Mouse (Mus musculus) stomach, embryonic 14.5 days (tissue): ENCODE results near the gene Pola1. TPM values are rescaled to one million over a fixed set of nuclear protein-coding genes. Genes with fewer than 3 reads are reported as not detected.
"Not testable (repeated sequence)": the region's sequence is repeated elsewhere in the genome, so short reads cannot be mapped to it uniquely, and the experiment has no call there.

Experiments
- ATAC-seq: fragments of 200-750 bp; cut with Nextera tagmentation; 2 replicates; pipeline ENCODE4 v1.8.0; 2017; ENCODE audit warnings: low read depth, moderate TSS enrichment; ENCODE audit not compliant: insufficient number of reproducible peaks, insufficient read depth, low FRiP score
- H3K27ac ChIP-seq: fragments of 300-500 bp; sonication (generic); 2 replicates; pipeline ENCODE4 v1.5.1; 2014; ENCODE audit warnings: mild to moderate bottlenecking, low read length, moderate library complexity, mixed read lengths
- H3K27me3 ChIP-seq: fragments of 300-500 bp; sonication (generic); 2 replicates; pipeline ENCODE4 v1.6.1; 2014; ENCODE audit warnings: low read length, control low read depth, mixed read lengths; ENCODE audit not compliant: control insufficient read depth, insufficient read depth
- H3K36me3 ChIP-seq: fragments of 300-500 bp; sonication (generic); 2 replicates; pipeline ENCODE4 v1.6.1; 2014; ENCODE audit warnings: mild to moderate bottlenecking, control low read depth, low read length, moderate library complexity, mixed read lengths; ENCODE audit not compliant: control insufficient read depth, insufficient read depth
- H3K4me1 ChIP-seq: fragments of 300-500 bp; sonication (generic); 2 replicates; pipeline ENCODE4 v1.6.1; 2014; ENCODE audit warnings: low read length, control low read depth, mixed read lengths; ENCODE audit not compliant: control insufficient read depth, insufficient read depth
- H3K4me2 ChIP-seq: fragments of 300-500 bp; sonication (generic); replicated peaks from 2 replicates; pipeline ENCODE4 v1.6.1; 2014; ENCODE audit warnings: low read depth, low read length, control low read depth
- H3K4me3 ChIP-seq: fragments of 300-500 bp; sonication (generic); 2 replicates; pipeline ENCODE4 v1.5.1; 2014; ENCODE audit warnings: low read depth, low read length, control low read depth
- H3K9ac ChIP-seq: fragments of 300-500 bp; sonication (generic); replicated peaks from 2 replicates; pipeline ENCODE4 v1.6.1; 2014; ENCODE audit warnings: low read depth, mild to moderate bottlenecking, control low read depth, low read length, moderate library complexity, mixed read lengths
- H3K9me3 ChIP-seq: fragments of 300-500 bp; sonication (generic); 2 replicates; pipeline ENCODE4 v1.6.1; 2016; ENCODE audit warnings: low read depth, low read length, control low read depth; ENCODE audit not compliant: control insufficient read depth
- WGBS: fragments of 180-500 bp; shearing (Covaris S2); extraction: QIAGEN DNeasy Blood & Tissue Kit; methylation state at CpG from one replicate; pipeline ENCODE4 v1.1.7; 2014; 5-methylcytosine and 5-hydroxymethylcytosine counted together
- polyA plus RNA-seq: library from polyadenylated mRNA; unstranded; fragments of >200 nt; fragmentation: Nextera tagmentation; extraction: Ambion mirVana; gene quantifications from 2 replicates; pipeline ENCODE4 v1.2.1, GENCODE M21; 2014

Gene Pola1
- polyA plus RNA-seq, 1 experiment from 2014 or later = 22.7 TPM

- not testable (repeated sequence) for H3K36me3 ChIP-seq, H3K9ac ChIP-seq
Measured at GRCm38 (mm10) chrX:93400871-93401270, 231.1 kb downstream of the Pola1 start.

DNA sequence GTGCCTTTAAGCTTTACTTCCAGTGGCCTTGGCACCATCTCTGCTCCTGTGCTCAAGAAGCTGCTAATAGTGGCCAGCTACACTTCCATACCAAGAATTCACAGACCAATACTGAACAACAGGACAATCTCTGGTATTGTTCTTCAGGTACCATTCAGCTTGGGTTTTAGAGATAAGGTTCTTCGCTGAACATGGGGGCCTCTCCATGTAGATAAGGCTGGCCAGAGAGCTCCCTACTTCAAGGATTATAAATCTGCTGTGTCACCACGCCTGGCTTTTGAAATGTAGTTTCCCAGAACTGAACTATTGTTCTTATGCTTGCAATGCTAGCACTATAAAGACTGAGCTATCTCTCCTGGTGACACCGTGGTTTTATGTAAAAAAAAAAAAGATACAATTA is 234.9 kb downstream of the Pola1 start:
- no peaks in the 10 kb centered on the region for H3K27me3 ChIP-seq
- ATAC-seq = no peak
- H3K9me3 ChIP-seq = no peaks in the 10 kb centered on the region
- H3K4me3 ChIP-seq = no peak overlapping the region
- H3K4me2 ChIP-seq = no peak overlapping the region
- 75% methylated on average over 3 of the region's 3 CpGs for WGBS
- no peak overlapping the region for H3K9ac ChIP-seq
- no peaks in the 10 kb centered on the region for H3K36me3 ChIP-seq
- H3K27ac ChIP-seq = no peak overlapping the region
- H3K4me1 ChIP-seq = no peaks in the 10 kb centered on the region

More at GRCm38 (mm10) chrX:93400871-93401270, 231.1 kb downstream of the Pola1 start:
- ATAC-seq, H3K9me3 ChIP-seq, H3K4me2 ChIP-seq, H3K27me3 ChIP-seq, H3K4me1 ChIP-seq, H3K4me3 ChIP-seq, H3K27ac ChIP-seq: not testable (repeated sequence)

- 82% methylated on average over 9 of the region's 9 CpGs for WGBS
- H3K36me3 ChIP-seq = no peaks in the 10 kb centered on the region
- no peak overlapping the region for H3K27ac ChIP-seq
- no peak overlapping the region for H3K4me3 ChIP-seq
- H3K4me2 ChIP-seq = no peak overlapping the region
- H3K9me3 ChIP-seq = no peaks in the 10 kb centered on the region
- H3K9ac ChIP-seq = no peak overlapping the region
- no peaks in the 10 kb centered on the region for H3K4me1 ChIP-seq
- H3K27me3 ChIP-seq = no peaks in the 10 kb centered on the region
- no peak for ATAC-seq
Measured at GRCm38 (mm10) chrX:93377285-93377972, 254.5 kb downstream of the Pola1 start.

DNA sequence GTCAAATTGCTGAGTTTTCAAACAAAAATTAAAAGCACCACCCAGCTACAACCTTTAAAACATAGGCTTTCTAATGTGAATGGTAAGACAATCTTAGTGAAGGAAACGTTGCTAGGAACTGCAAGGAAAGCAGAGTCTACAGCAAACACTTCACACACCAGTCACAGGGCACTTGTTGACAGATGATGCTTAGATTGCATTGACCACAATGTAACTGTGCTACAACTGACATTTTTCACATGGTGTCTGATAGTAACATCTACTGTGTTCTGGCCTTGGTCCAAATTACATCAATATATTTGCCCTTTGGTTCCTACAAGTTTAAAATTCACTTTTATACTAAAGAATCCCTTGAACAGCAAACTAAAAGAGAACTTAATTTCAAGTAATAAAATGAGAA is 258.5 kb downstream of the Pola1 start:
- WGBS = 42% methylated on average over 1 of the region's 1 CpGs

DNA sequence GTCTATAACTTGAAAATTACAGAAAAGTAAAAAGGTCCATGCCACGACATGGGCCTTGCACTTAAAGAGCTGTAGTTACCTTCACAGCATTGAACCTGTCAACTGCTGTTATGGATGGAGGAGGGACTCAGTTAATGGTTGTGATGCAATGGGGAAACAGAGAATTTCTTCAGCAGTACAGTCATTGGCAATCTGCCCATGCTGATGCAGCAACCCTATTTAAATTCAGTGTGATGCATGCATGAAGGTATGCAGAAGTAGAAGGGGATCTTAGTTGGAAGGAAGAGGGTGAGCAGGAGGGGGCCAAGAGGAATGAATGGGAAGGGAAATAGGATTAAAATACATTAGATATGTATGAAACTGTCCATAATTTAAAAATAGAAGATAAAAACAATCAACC is 262.2 kb downstream of the Pola1 start:
- ATAC-seq = no peak
- Histone ChIP-seq H3K27ac (no peak overlapping the region), H3K4me3 (no peak overlapping the region), H3K9me3 (no peaks in the 10 kb centered on the region), H3K36me3 (no peaks in the 10 kb centered on the region), H3K9ac (no peak overlapping the region), H3K27me3 (no peaks in the 10 kb centered on the region), H3K4me2 (no peak overlapping the region), H3K4me1 (no peaks in the 10 kb centered on the region)
- WGBS = 62% methylated on average over 1 of the region's 1 CpGs

More for the DNA sequence above, 258.5 kb downstream of the Pola1 start:
- H3K4me3 ChIP-seq = no peak overlapping the region
- no peak overlapping the region for H3K27ac ChIP-seq
- no peak overlapping the region for H3K4me2 ChIP-seq
- no peaks in the 10 kb centered on the region for H3K9me3 ChIP-seq
- no peak for ATAC-seq
- no peaks in the 10 kb centered on the region for H3K27me3 ChIP-seq
- H3K9ac ChIP-seq = no peak overlapping the region
- H3K36me3 ChIP-seq = no peaks in the 10 kb centered on the region
- no peaks in the 10 kb centered on the region for H3K4me1 ChIP-seq

GRCm38 (mm10) chrX:93368211-93368610 is 263.7 kb downstream of the Pola1 start:
- no peak overlapping the region for H3K4me2 ChIP-seq
- H3K27ac ChIP-seq = no peak overlapping the region
- WGBS = 84% methylated on average over 3 of the region's 3 CpGs
- H3K9me3 ChIP-seq = no peaks in the 10 kb centered on the region
- no peak overlapping the region for H3K4me3 ChIP-seq
- no peak for ATAC-seq
- no peak overlapping the region for H3K9ac ChIP-seq
- no peaks in the 10 kb centered on the region for H3K4me1 ChIP-seq
- H3K36me3 ChIP-seq = no peaks in the 10 kb centered on the region
- no peaks in the 10 kb centered on the region for H3K27me3 ChIP-seq

GRCm38 (mm10) chrX:93321336-93321735 is 310.6 kb downstream of the Pola1 start:
- Histone ChIP-seq H3K27ac (no peak overlapping the region), H3K36me3 (no peaks in the 10 kb centered on the region), H3K4me2 (no peak overlapping the region), H3K4me3 (no peak overlapping the region), H3K9ac (no peak overlapping the region), H3K27me3 (no peaks in the 10 kb centered on the region), H3K9me3 (no peaks in the 10 kb centered on the region), H3K4me1 (no peaks in the 10 kb centered on the region)
- WGBS = 80% methylated on average over 1 of the region's 1 CpGs
- ATAC-seq = no peak

- H3K9me3 ChIP-seq = no peaks in the 10 kb centered on the region
- H3K27ac ChIP-seq = no peak overlapping the region
- H3K4me3 ChIP-seq = no peak overlapping the region
- WGBS = 77% methylated on average over 2 of the region's 2 CpGs
- no peak overlapping the region for H3K4me2 ChIP-seq
- H3K4me1 ChIP-seq = no peaks in the 10 kb centered on the region
- H3K9ac ChIP-seq = no peak overlapping the region
- H3K27me3 ChIP-seq = no peaks in the 10 kb centered on the region
- H3K36me3 ChIP-seq = no peaks in the 10 kb centered on the region
- no peak for ATAC-seq
Measured at GRCm38 (mm10) chrX:93319979-93320378, 312.0 kb downstream of the Pola1 start.

DNA sequence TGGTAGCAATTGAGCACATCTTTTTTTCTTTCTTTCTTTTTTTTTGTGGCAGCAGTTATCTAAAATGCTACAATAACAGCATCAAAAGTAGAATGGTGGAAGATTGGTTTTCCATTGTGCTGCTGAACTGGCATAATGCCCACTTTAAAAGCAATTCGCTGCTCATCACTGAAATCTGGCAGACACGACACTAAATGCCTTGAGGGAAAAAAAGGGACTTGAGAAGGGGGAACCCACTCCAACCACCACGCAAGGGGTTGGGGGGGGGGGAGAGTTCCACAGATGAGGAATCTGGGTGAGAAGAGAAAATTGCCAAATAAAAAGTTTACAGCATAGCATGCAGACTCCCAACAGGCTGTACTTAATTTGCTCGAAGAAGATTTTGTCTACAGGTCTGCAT is 314.4 kb downstream of the Pola1 start:
- Histone ChIP-seq H3K9me3 (no peaks in the 10 kb centered on the region), H3K4me3 (no peak overlapping the region), H3K27ac (no peak overlapping the region), H3K27me3 (no peaks in the 10 kb centered on the region), H3K36me3 (no peaks in the 10 kb centered on the region), H3K9ac (no peak overlapping the region), H3K4me1 (no peaks in the 10 kb centered on the region), H3K4me2 (no peak overlapping the region)
- WGBS = 77% methylated on average over 4 of the region's 4 CpGs
- ATAC-seq = no peak
